Mouse (Mus musculus): ENCODE results near the gene Nmu. TPM values are rescaled to one million over a fixed set of nuclear protein-coding genes. Genes with fewer than 3 reads are reported as not detected.

Nmu gene
- polyA plus RNA-seq, 1 experiment: not detected

- H3K9me3 ChIP-seq (ENCODE audit: control insufficient read depth, low read length): 0 out of 2 replicates have a peak, but pooled peaks cover 2% of the 10 kb centered on the region
- no peaks in the 10 kb centered on the region for H3K27me3 ChIP-seq (ENCODE audit: control insufficient read depth)
- no peaks in the 10 kb centered on the region for H3K36me3 ChIP-seq (ENCODE audit: control insufficient read depth)
- TF ChIP-seq TAL1 (IDR thresholded peaks at IDR 0.05; ENCODE audit: low read length) (no peak), GATA1 (IDR thresholded peaks at IDR 0.05; ENCODE audit: low read length) (no peak)
- H3K4me3 ChIP-seq (replicated peaks): no peak overlapping the region
- H3K4me1 ChIP-seq (ENCODE audit: control insufficient read depth): no peaks in the 10 kb centered on the region
These were observed 36.3 kb downstream of the Nmu start for GRCm38 (mm10) chr5:76327296-76327695.

- 0 out of 2 replicates have a peak, but pooled peaks cover 2% of the 10 kb centered on the region for H3K9me3 ChIP-seq (ENCODE audit: control insufficient read depth, low read length)
- TF ChIP-seq GATA1 (IDR thresholded peaks at IDR 0.05; ENCODE audit: low read length) (no peak), TAL1 (IDR thresholded peaks at IDR 0.05; ENCODE audit: low read length) (no peak)
- H3K27me3 ChIP-seq (ENCODE audit: control insufficient read depth): no peaks in the 10 kb centered on the region
- H3K4me1 ChIP-seq (ENCODE audit: control insufficient read depth): no peaks in the 10 kb centered on the region
- H3K36me3 ChIP-seq (ENCODE audit: control insufficient read depth): no peaks in the 10 kb centered on the region
- no peak overlapping the region for H3K4me3 ChIP-seq (replicated peaks)
These were observed 38.5 kb downstream of the Nmu start for GRCm38 (mm10) chr5:76325113-76325512.

GRCm38 (mm10) chr5:76321249-76322196, 42.1 kb downstream of the Nmu start:
- no peak for TF ChIP-seq GATA1 (IDR thresholded peaks at IDR 0.05; ENCODE audit: low read length)
- TF ChIP-seq TAL1 (IDR thresholded peaks at IDR 0.05; ENCODE audit: low read length): no peak
- Histone ChIP-seq H3K36me3 (ENCODE audit: control insufficient read depth) (no peaks in the 10 kb centered on the region), H3K4me1 (ENCODE audit: control insufficient read depth) (no peaks in the 10 kb centered on the region), H3K27me3 (ENCODE audit: control insufficient read depth) (peaks cover 2% of the 10 kb centered on the region; the same call in 1 of the 2 replicates), H3K4me3 (replicated peaks) (no peak overlapping the region), H3K9me3 (ENCODE audit: control insufficient read depth, low read length) (no peaks in the 10 kb centered on the region)

- Histone ChIP-seq H3K36me3 (ENCODE audit: control insufficient read depth) (no peaks in the 10 kb centered on the region), H3K9me3 (ENCODE audit: control insufficient read depth, low read length) (no peaks in the 10 kb centered on the region), H3K4me1 (ENCODE audit: control insufficient read depth) (peaks cover 19% of the 10 kb centered on the region), H3K27me3 (ENCODE audit: control insufficient read depth) (peaks cover 32% of the 10 kb centered on the region), H3K4me3 (replicated peaks) (no peak overlapping the region)
- TF ChIP-seq TAL1 (IDR thresholded peaks at IDR 0.05; ENCODE audit: low read length): no peak
- TF ChIP-seq GATA1 (IDR thresholded peaks at IDR 0.05; ENCODE audit: low read length): no peak
These were observed 55.4 kb downstream of the Nmu start for GRCm38 (mm10) chr5:76308206-76308605.

- Histone ChIP-seq H3K9me3 (ENCODE audit: control insufficient read depth, low read length) (no peaks in the 10 kb centered on the region), H3K27me3 (ENCODE audit: control insufficient read depth) (peaks cover 32% of the 10 kb centered on the region), H3K36me3 (ENCODE audit: control insufficient read depth) (no peaks in the 10 kb centered on the region), H3K4me3 (replicated peaks) (no peak overlapping the region), H3K4me1 (ENCODE audit: control insufficient read depth) (peaks cover 23% of the 10 kb centered on the region)
- no peak for TF ChIP-seq TAL1 (IDR thresholded peaks at IDR 0.05; ENCODE audit: low read length)
- TF ChIP-seq GATA1 (IDR thresholded peaks at IDR 0.05; ENCODE audit: low read length): no peak
These were observed 57.3 kb downstream of the Nmu start for GRCm38 (mm10) chr5:76306261-76306660.

- TF ChIP-seq TAL1 (IDR thresholded peaks at IDR 0.05; ENCODE audit: low read length) (no peak), GATA1 (IDR thresholded peaks at IDR 0.05; ENCODE audit: low read length) (no peak)
- peaks cover 23% of the 10 kb centered on the region for H3K4me1 ChIP-seq (ENCODE audit: control insufficient read depth)
- H3K36me3 ChIP-seq (ENCODE audit: control insufficient read depth): no peaks in the 10 kb centered on the region
- peaks cover 32% of the 10 kb centered on the region for H3K27me3 ChIP-seq (ENCODE audit: control insufficient read depth)
- no peaks in the 10 kb centered on the region for H3K9me3 ChIP-seq (ENCODE audit: control insufficient read depth, low read length)
- H3K4me3 ChIP-seq (replicated peaks): peak overlapping the region; percentile 4
These were observed 58.0 kb downstream of the Nmu start for GRCm38 (mm10) chr5:76305616-76306015.

- Histone ChIP-seq H3K4me1 (ENCODE audit: control insufficient read depth) (peaks cover 23% of the 10 kb centered on the region), H3K4me3 (replicated peaks) (peak within 1 kb of the TSS; percentile 86), H3K36me3 (ENCODE audit: control insufficient read depth) (no peaks in the 10 kb centered on the region), H3K27me3 (ENCODE audit: control insufficient read depth) (peaks cover 30% of the 10 kb centered on the region), H3K9me3 (ENCODE audit: control insufficient read depth, low read length) (no peaks in the 10 kb centered on the region)
- TF ChIP-seq GATA1 (IDR thresholded peaks at IDR 0.05; ENCODE audit: low read length) (no peak), TAL1 (IDR thresholded peaks at IDR 0.05; ENCODE audit: low read length) (no peak)
These were observed 58.9 kb downstream of the Nmu start, which contains the start of gene Clock for GRCm38 (mm10) chr5:76304452-76305341. Gene Clock (minus strand): TSS chr5:76304792.

GRCm38 (mm10) chr5:76303745-76304451, 59.7 kb downstream of the Nmu start:
- Histone ChIP-seq H3K36me3 (ENCODE audit: control insufficient read depth) (no peaks in the 10 kb centered on the region), H3K4me3 (replicated peaks) (peak overlapping the region; percentile 86), H3K4me1 (ENCODE audit: control insufficient read depth) (peaks cover 23% of the 10 kb centered on the region), H3K27me3 (ENCODE audit: control insufficient read depth) (peaks cover 27% of the 10 kb centered on the region), H3K9me3 (ENCODE audit: control insufficient read depth, low read length) (no peaks in the 10 kb centered on the region)
- TF ChIP-seq TAL1 (IDR thresholded peaks at IDR 0.05; ENCODE audit: low read length) (no peak), GATA1 (IDR thresholded peaks at IDR 0.05; ENCODE audit: low read length) (no peak)
